Mouse (Mus musculus) heart, embryonic 10.5 days (tissue): ENCODE data around the gene Cobl. TPM values are rescaled to one million over a fixed set of nuclear protein-coding genes. Genes with fewer than 3 reads are reported as not detected.

Source experiments
- DNase-seq: peaks from one replicate; pipeline ENCODE4 v3.0.0-alpha.2; 2017; ENCODE audit warnings: low spot score
- H3K27ac ChIP-seq: fragments of 300-500 bp; sonication (generic); 2 replicates; pipeline ENCODE4 v1.5.1; 2016; ENCODE audit warnings: mild to moderate bottlenecking
- H3K27me3 ChIP-seq: fragments of 300-500 bp; sonication (generic); 2 replicates; pipeline ENCODE4 v1.6.1; 2016; ENCODE audit warnings: mild to moderate bottlenecking; ENCODE audit not compliant: poor library complexity, insufficient read depth, severe bottlenecking
- H3K36me3 ChIP-seq: fragments of 300-500 bp; sonication (generic); 2 replicates; pipeline ENCODE4 v1.6.1; 2016; ENCODE audit warnings: mild to moderate bottlenecking, moderate library complexity
- H3K4me1 ChIP-seq: fragments of 300-500 bp; sonication (generic); 2 replicates; pipeline ENCODE4 v1.6.1; 2016; ENCODE audit warnings: mild to moderate bottlenecking
- H3K4me3 ChIP-seq: fragments of 300-500 bp; sonication (generic); 2 replicates; pipeline ENCODE4 v1.5.1; 2016; ENCODE audit warnings: mild to moderate bottlenecking, moderate library complexity
- H3K9me3 ChIP-seq: fragments of 300-500 bp; sonication (generic); 2 replicates; pipeline ENCODE4 v1.6.1; 2016; ENCODE audit warnings: mild to moderate bottlenecking, moderate library complexity
- WGBS: fragments of 180-500 bp; shearing (Covaris S2); methylation state at CpG from one replicate; pipeline ENCODE4 v1.1.7; 2016; 5-methylcytosine and 5-hydroxymethylcytosine counted together
- polyA plus RNA-seq: library from polyadenylated mRNA; unstranded; fragments of >200 nt; fragmentation: Nextera tagmentation; extraction: Ambion mirVana; gene quantifications from 2 replicates; pipeline ENCODE4 v1.2.1, GENCODE M21; 2016

Cobl gene
- polyA plus RNA-seq, 1 experiment from 2014 or later: 19.8 TPM

GRCm38 (mm10) chr11:12216897-12217296 is 247.9 kb downstream of the Cobl start:
- H3K9me3 ChIP-seq: no peaks in the 10 kb centered on the region
- 79% methylated on average over 1 of the region's 1 CpGs for WGBS
- H3K4me3 ChIP-seq: no peak overlapping the region
- no peaks in the 10 kb centered on the region for H3K36me3 ChIP-seq
- H3K27me3 ChIP-seq: 0 out of 2 replicates have a peak, but pooled peaks cover 5% of the 10 kb centered on the region
- no peak for DNase-seq
- H3K27ac ChIP-seq: no peak overlapping the region
- peaks cover 9% of the 10 kb centered on the region; the same call in 1 of the 2 replicates for H3K4me1 ChIP-seq

GRCm38 (mm10) chr11:12215582-12215981 is 249.2 kb downstream of the Cobl start:
- 32% methylated on average over 1 of the region's 1 CpGs for WGBS
- no peaks in the 10 kb centered on the region for H3K36me3 ChIP-seq
- no peak overlapping the region for H3K4me3 ChIP-seq
- DNase-seq: peak; percentile 81
- H3K27me3 ChIP-seq: 0 out of 2 replicates have a peak, but pooled peaks cover 5% of the 10 kb centered on the region
- no peaks in the 10 kb centered on the region for H3K9me3 ChIP-seq
- H3K27ac ChIP-seq: no peak overlapping the region
- peaks cover 9% of the 10 kb centered on the region; the same call in 1 of the 2 replicates for H3K4me1 ChIP-seq

GRCm38 (mm10) chr11:12208574-12208973 is 256.2 kb downstream of the Cobl start:
- Histone ChIP-seq H3K4me3 (no peak overlapping the region), H3K36me3 (no peaks in the 10 kb centered on the region), H3K4me1 (peaks cover 13% of the 10 kb centered on the region; the same call in 1 of the 2 replicates), H3K27ac (no peak overlapping the region), H3K9me3 (no peaks in the 10 kb centered on the region), H3K27me3 (0 out of 2 replicates have a peak, but pooled peaks cover 5% of the 10 kb centered on the region)
- WGBS: 83% methylated on average over 2 of the region's 2 CpGs
- DNase-seq: no peak

GRCm38 (mm10) chr11:12205201-12206161 is 259.3 kb downstream of the Cobl start:
- no peaks in the 10 kb centered on the region for H3K9me3 ChIP-seq
- 8% methylated on average over 6 of the region's 6 CpGs for WGBS
- DNase-seq: peak; percentile 88
- H3K27ac ChIP-seq: peak overlapping the region; percentile 62
- H3K4me3 ChIP-seq: no peak overlapping the region
- H3K4me1 ChIP-seq: peaks cover 13% of the 10 kb centered on the region; the same call in 1 of the 2 replicates
- H3K27me3 ChIP-seq: no peaks in the 10 kb centered on the region
- H3K36me3 ChIP-seq: no peaks in the 10 kb centered on the region

- no peak overlapping the region for H3K27ac ChIP-seq
- H3K4me1 ChIP-seq: no peaks in the 10 kb centered on the region
- DNase-seq: no peak
- no peaks in the 10 kb centered on the region for H3K27me3 ChIP-seq
- H3K4me3 ChIP-seq: no peak overlapping the region
- 84% methylated on average over 4 of the region's 4 CpGs for WGBS
- H3K9me3 ChIP-seq: no peaks in the 10 kb centered on the region
- H3K36me3 ChIP-seq: no peaks in the 10 kb centered on the region
Measured at GRCm38 (mm10) chr11:12199441-12199840, 265.3 kb downstream of the Cobl start.

GRCm38 (mm10) chr11:12198700-12199349 is 265.9 kb downstream of the Cobl start:
- Histone ChIP-seq H3K9me3 (no peaks in the 10 kb centered on the region), H3K27ac (no peak overlapping the region), H3K27me3 (no peaks in the 10 kb centered on the region), H3K36me3 (no peaks in the 10 kb centered on the region), H3K4me3 (no peak overlapping the region), H3K4me1 (no peaks in the 10 kb centered on the region)
- DNase-seq: no peak
- WGBS: 79% methylated on average over 6 of the region's 6 CpGs

- no peak for DNase-seq
- Histone ChIP-seq H3K27me3 (no peaks in the 10 kb centered on the region), H3K4me1 (no peaks in the 10 kb centered on the region), H3K36me3 (no peaks in the 10 kb centered on the region), H3K9me3 (no peaks in the 10 kb centered on the region), H3K27ac (no peak overlapping the region), H3K4me3 (no peak overlapping the region)
- WGBS: 75% methylated on average over 2 of the region's 2 CpGs
Measured at GRCm38 (mm10) chr11:12198017-12198416, 266.7 kb downstream of the Cobl start.

- WGBS: 77% methylated on average over 4 of the region's 4 CpGs
- Histone ChIP-seq H3K9me3 (no peaks in the 10 kb centered on the region), H3K27me3 (no peaks in the 10 kb centered on the region), H3K27ac (no peak overlapping the region), H3K36me3 (no peaks in the 10 kb centered on the region), H3K4me3 (no peak overlapping the region), H3K4me1 (no peaks in the 10 kb centered on the region)
- DNase-seq: no peak
Measured at GRCm38 (mm10) chr11:12197542-12197941, 267.2 kb downstream of the Cobl start.

GRCm38 (mm10) chr11:12195390-12195789 is 269.4 kb downstream of the Cobl start:
- no peak for DNase-seq
- 91% methylated on average over 3 of the region's 3 CpGs for WGBS

GRCm38 (mm10) chr11:12193369-12193768 is 271.4 kb downstream of the Cobl start:
- Histone ChIP-seq H3K27me3 (no peaks in the 10 kb centered on the region), H3K36me3 (no peaks in the 10 kb centered on the region), H3K27ac (no peak overlapping the region), H3K4me1 (no peaks in the 10 kb centered on the region), H3K4me3 (no peak overlapping the region), H3K9me3 (no peaks in the 10 kb centered on the region)
- WGBS: 74% methylated on average over 4 of the region's 4 CpGs
- DNase-seq: no peak

More at GRCm38 (mm10) chr11:12195390-12195789, 269.4 kb downstream of the Cobl start:
- H3K9me3 ChIP-seq: no peaks in the 10 kb centered on the region
- H3K27ac ChIP-seq: no peak overlapping the region
- H3K36me3 ChIP-seq: no peaks in the 10 kb centered on the region
- no peak overlapping the region for H3K4me3 ChIP-seq
- no peaks in the 10 kb centered on the region for H3K27me3 ChIP-seq
- H3K4me1 ChIP-seq: no peaks in the 10 kb centered on the region

- no peaks in the 10 kb centered on the region for H3K4me1 ChIP-seq
- H3K36me3 ChIP-seq: no peaks in the 10 kb centered on the region
- 74% methylated on average over 2 of the region's 2 CpGs for WGBS
Measured at GRCm38 (mm10) chr11:12191386-12191785, 273.4 kb downstream of the Cobl start.

GRCm38 (mm10) chr11:12190417-12190816 is 274.3 kb downstream of the Cobl start:
- 35% methylated on average over 1 of the region's 1 CpGs for WGBS
- no peaks in the 10 kb centered on the region for H3K36me3 ChIP-seq
- no peak overlapping the region for H3K4me3 ChIP-seq
- no peaks in the 10 kb centered on the region for H3K27me3 ChIP-seq
- no peak for DNase-seq
- H3K4me1 ChIP-seq: no peaks in the 10 kb centered on the region
- no peaks in the 10 kb centered on the region for H3K9me3 ChIP-seq
- H3K27ac ChIP-seq: no peak overlapping the region

More at GRCm38 (mm10) chr11:12191386-12191785, 273.4 kb downstream of the Cobl start:
- H3K9me3 ChIP-seq: no peaks in the 10 kb centered on the region
- no peak overlapping the region for H3K4me3 ChIP-seq
- no peaks in the 10 kb centered on the region for H3K27me3 ChIP-seq
- H3K27ac ChIP-seq: no peak overlapping the region
- DNase-seq: no peak
